Mouse (Mus musculus) midbrain, embryonic 16.5 days (tissue): Measurements from ENCODE around the gene Slc25a53. TPM values are rescaled to one million over a fixed set of nuclear protein-coding genes. Genes with fewer than 3 reads are reported as not detected.

Experiments
- polyA plus RNA-seq: library from polyadenylated mRNA; unstranded; fragments of >200 nt; fragmentation: Nextera tagmentation; extraction: Ambion mirVana; gene quantifications from 2 replicates; pipeline ENCODE4 v1.2.1, GENCODE M21; 2015

Gene Slc25a53
- polyA plus RNA-seq, 1 experiment from 2014 or later = 14.5 TPM

Other genes starting within 250 kb of the Slc25a53 start
- gene Plp1, start 215.6 kb downstream of the Slc25a53 start, polyA plus RNA-seq = 13.5 and 17.5 TPM in 2 replicates
- gene Rab9b, start 169.5 kb downstream of the Slc25a53 start, polyA plus RNA-seq = 29.6 and 29.9 TPM in 2 replicates
- not detected in 2 replicates for gene H2bfm, start 111.0 kb downstream of the Slc25a53 start, polyA plus RNA-seq
- 80.7 and 96.3 TPM in 2 replicates for gene Tmsb15b2, start 62.8 kb downstream of the Slc25a53 start, polyA plus RNA-seq
- 6.3 and 7.0 TPM in 2 replicates for gene Tmsb15l, start 61.4 kb downstream of the Slc25a53 start, polyA plus RNA-seq
- gene Tmsb15b1, start 61.4 kb downstream of the Slc25a53 start, polyA plus RNA-seq = 28.5 and 30.3 TPM in 2 replicates
- 473 and 553 TPM in 2 replicates for gene Zcchc18, start 45.1 kb downstream of the Slc25a53 start, polyA plus RNA-seq
- 10.0 and 10.4 TPM in 2 replicates for gene Fam199x, start 11.3 kb upstream of the Slc25a53 start, polyA plus RNA-seq
- not detected in 2 replicates for gene Esx1, start 83.8 kb upstream of the Slc25a53 start, polyA plus RNA-seq